Mouse (Mus musculus) CH12.LX (cell line): Measurements from ENCODE around the gene Fgd6. TPM values are rescaled to one million over a fixed set of nuclear protein-coding genes. Genes with fewer than 3 reads are reported as not detected.

Experiments
- DNase-seq: peaks from one replicate; pipeline ENCODE4 v3.0.0-alpha.2; 2013; ENCODE audit errors: extremely low read depth
- H3K27ac ChIP-seq: 2 replicates; pipeline ENCODE4 v1.5.1; 2012; ENCODE audit warnings: low read depth, mild to moderate bottlenecking, control low read depth, moderate library complexity; ENCODE audit not compliant: insufficient read depth
- H3K27me3 ChIP-seq: replicated peaks from 2 replicates; pipeline ENCODE3; 2012; ENCODE audit warnings: inconsistent platforms
- H3K36me3 ChIP-seq, 2 experiments: replicated peaks in 1 of 2; 2 replicates each; pipeline versions ENCODE3 to v1.6.1; 2012; ENCODE audit warnings: inconsistent platforms in 1 of 2, low read length in 1 of 2, mild to moderate bottlenecking in 1 of 2, mixed read lengths in 1 of 2, moderate library complexity in 1 of 2; ENCODE audit not compliant: control insufficient read depth in 1 of 2, insufficient read depth in 1 of 2
- H3K4me1 ChIP-seq, 2 experiments: 2 replicates each; pipeline ENCODE4 v1.6.1; 2012; ENCODE audit warnings: inconsistent platforms in 1 of 2, moderate library complexity in 1 of 2; ENCODE audit not compliant: insufficient read depth in 2 of 2, control insufficient read depth in 1 of 2
- H3K4me2 ChIP-seq: 2 replicates; pipeline ENCODE4 v1.6.1; 2012; ENCODE audit warnings: low read depth, mild to moderate bottlenecking, control low read depth; ENCODE audit not compliant: poor library complexity, insufficient read depth, severe bottlenecking
- H3K4me3 ChIP-seq, 3 experiments: fragments of 150-350 bp in 1 of 3; sonication (generic) in 1 of 3; replicated peaks in 1 of 3; 2 replicates each; pipeline versions ENCODE3 to v1.5.1; 2011 to 2012; ENCODE audit warnings: low read depth in 2 of 3, low read length in 2 of 3, mild to moderate bottlenecking in 2 of 3, moderate library complexity in 2 of 3, control low read depth in 1 of 3, improper control_type of control experiment in 1 of 3, inconsistent platforms in 1 of 3, mixed read lengths in 1 of 3; ENCODE audit not compliant: poor library complexity in 1 of 3
- H3K79me2 ChIP-seq: replicated peaks from 2 replicates; pipeline ENCODE4 v1.6.1; 2012; ENCODE audit warnings: mild to moderate bottlenecking, moderate library complexity; ENCODE audit not compliant: control insufficient read depth, poor library complexity, insufficient read depth, severe bottlenecking; ENCODE audit errors: extremely low read depth
- H3K9ac ChIP-seq: 2 replicates; pipeline ENCODE4 v1.6.1; 2012; ENCODE audit warnings: low read depth, mild to moderate bottlenecking, control low read depth, moderate library complexity; ENCODE audit not compliant: insufficient read depth
- H3K9me3 ChIP-seq: replicated peaks from 2 replicates; pipeline ENCODE3; 2012; ENCODE audit warnings: low read length, inconsistent platforms, mixed read lengths
- CHD1 ChIP-seq: IDR thresholded peaks from 2 replicates; pipeline ENCODE4 v1.6.1; 2012; ENCODE audit warnings: low read depth, low read length, improper control_type of control experiment, inconsistent platforms
- CHD2 ChIP-seq: IDR thresholded peaks from 2 replicates; pipeline ENCODE4 v1.6.1; 2011; ENCODE audit warnings: low read length, improper control_type of control experiment
- CTCF ChIP-seq, 2 experiments: IDR thresholded peaks in 1 of 2; conservative IDR thresholded peaks in 1 of 2; 2 replicates each; pipeline ENCODE4 v1.5.1; 2011 to 2012; ENCODE audit warnings: low read depth in 2 of 2, low read length in 2 of 2, improper control_type of control experiment in 1 of 2, inconsistent platforms in 1 of 2, mild to moderate bottlenecking in 1 of 2, moderate library complexity in 1 of 2
- E2F4 ChIP-seq: IDR thresholded peaks from 2 replicates; pipeline ENCODE4 v1.6.1; 2011; ENCODE audit warnings: low read depth, low read length, improper control_type of control experiment; ENCODE audit not compliant: insufficient replicate concordance
- ETS1 ChIP-seq: conservative IDR thresholded peaks from 2 replicates; pipeline ENCODE4 v1.6.1; 2012; ENCODE audit warnings: low read depth, mild to moderate bottlenecking, inconsistent platforms, low read length, improper control_type of control experiment, moderate library complexity
- HCFC1 ChIP-seq: IDR thresholded peaks from 2 replicates; pipeline ENCODE4 v1.6.1; 2012; ENCODE audit warnings: low read depth, mild to moderate bottlenecking, inconsistent platforms, low read length, improper control_type of control experiment
- IRF4 ChIP-seq: IDR thresholded peaks from 2 replicates; pipeline ENCODE4 v1.6.1; 2014; ENCODE audit warnings: low read depth, mild to moderate bottlenecking, inconsistent platforms, low read length, improper control_type of control experiment
- JUN ChIP-seq: IDR thresholded peaks from 2 replicates; pipeline ENCODE4 v1.6.1; 2011; ENCODE audit warnings: low read depth, mild to moderate bottlenecking, low read length, improper control_type of control experiment, moderate library complexity; ENCODE audit not compliant: insufficient read depth
- JUND ChIP-seq: conservative IDR thresholded peaks from 2 replicates; pipeline ENCODE4 v1.6.1; 2011; ENCODE audit warnings: low read depth, low read length, improper control_type of control experiment
- MAFK ChIP-seq: IDR thresholded peaks from 2 replicates; pipeline ENCODE4 v1.6.1; 2011; ENCODE audit warnings: low read length, improper control_type of control experiment; ENCODE audit not compliant: insufficient replicate concordance
- MAX ChIP-seq: IDR thresholded peaks from 2 replicates; pipeline ENCODE4 v1.6.1; 2011; ENCODE audit warnings: low read length, improper control_type of control experiment
- MEF2A ChIP-seq: IDR thresholded peaks from 2 replicates; pipeline ENCODE4 v1.6.1; 2014; ENCODE audit warnings: low read depth, mild to moderate bottlenecking, inconsistent platforms, low read length, improper control_type of control experiment, borderline replicate concordance
- MYC ChIP-seq: IDR thresholded peaks from 2 replicates; pipeline ENCODE4 v1.6.1; 2011; ENCODE audit warnings: low read depth, mild to moderate bottlenecking, improper control_type of control experiment, low read length
- NRF1 ChIP-seq: IDR thresholded peaks from 2 replicates; pipeline ENCODE4 v1.6.1; 2014; ENCODE audit warnings: low read depth, mild to moderate bottlenecking, inconsistent platforms, low read length, improper control_type of control experiment, moderate library complexity
- TCF12 ChIP-seq: IDR thresholded peaks from 2 replicates; pipeline ENCODE4 v1.6.1; 2014; ENCODE audit warnings: low read depth, mild to moderate bottlenecking, inconsistent platforms, low read length, improper control_type of control experiment
- UBTF ChIP-seq: IDR thresholded peaks from 2 replicates; pipeline ENCODE4 v1.6.1; 2012; ENCODE audit warnings: low read depth, mild to moderate bottlenecking, inconsistent platforms, low read length, improper control_type of control experiment, moderate library complexity
- ZMIZ1 ChIP-seq: IDR thresholded peaks from 2 replicates; pipeline ENCODE4 v1.6.1; 2012; ENCODE audit warnings: low read depth, mild to moderate bottlenecking, inconsistent platforms, low read length, improper control_type of control experiment
- dilution Hi-C: fragments of 300-500 bp; cut with MboI; formaldehyde crosslinking; loops from 2 replicates; pipeline ENCODE4 v1.14.3; 2020; ENCODE audit warnings: low sequenced_read_pairs; ENCODE audit not compliant: extremely low pct_unique_long_range_greater_than_20kb, extremely low pct_ligation_motif_present
- in situ Hi-C: fragments of 300-500 bp; cut with MboI; formaldehyde crosslinking; loops from 3 replicates; pipeline ENCODE4 v1.14.3; 2019; ENCODE audit warnings: low sequenced_read_pairs, low pct_ligation_motif_present, low pct_unique_long_range_greater_than_20kb, mixed read lengths
- polyA plus RNA-seq: library from polyadenylated mRNA; unstranded; fragments of >175 nt; gene quantifications from 2 replicates; pipeline ENCODE4 v1.2.1, GENCODE M21; 2012; ENCODE audit warnings: low read depth; ENCODE audit not compliant: insufficient read length
- total RNA-seq, 2 experiments: library from RNA; depleted of rRNA; stranded (reverse); fragments of 300-350 nt in 1 of 2; fragments of >200 nt in 1 of 2; gene quantifications; 2 replicates each; pipeline ENCODE4 v1.2.3; 2012 to 2014

Fgd6 gene
- total and polyA plus RNA-seq, 3 experiments = 3.3 to 7.2 (median 5.0) TPM

- peaks cover 50 to 78% of the 10 kb centered on the region in 2 experiments for H3K36me3 ChIP-seq
- TF ChIP-seq ZMIZ1 (no peak), JUND (no peak), CHD1 (no peak), MAX (no peak), TCF12 (no peak), CTCF (conservative IDR thresholded peaks at IDR 0.05 in 1 of 2, IDR thresholded peaks at IDR 0.05 in 1 of 2; ENCODE audit: low read depth in 2 of 2, low read length in 2 of 2) (no peak), UBTF (no peak), NRF1 (no peak), MYC (no peak), MEF2A (no peak), CHD2 (no peak), ETS1 (no peak), HCFC1 (no peak)
- TF ChIP-seq, all 38 proteins: peak for 0
- no peak overlapping the region for H3K9ac ChIP-seq
- H3K27ac ChIP-seq = no peak overlapping the region
- H3K4me2 ChIP-seq = no peak overlapping the region
- H3K27me3 ChIP-seq = no peaks in the 10 kb centered on the region
- no peaks in the 10 kb centered on the region for H3K4me1 ChIP-seq
- H3K79me2 ChIP-seq = no peaks in the 10 kb centered on the region
- no peak for DNase-seq
- H3K9me3 ChIP-seq = peaks cover 7% of the 10 kb centered on the region
- dilution Hi-C loops = no loop called here
- no peak overlapping the region for H3K4me3 ChIP-seq
- in situ Hi-C loops = no loop called here
Measured at GRCm38 (mm10) chr10:94165426-94165825, 129.6 kb downstream of the Fgd6 start.

DNA sequence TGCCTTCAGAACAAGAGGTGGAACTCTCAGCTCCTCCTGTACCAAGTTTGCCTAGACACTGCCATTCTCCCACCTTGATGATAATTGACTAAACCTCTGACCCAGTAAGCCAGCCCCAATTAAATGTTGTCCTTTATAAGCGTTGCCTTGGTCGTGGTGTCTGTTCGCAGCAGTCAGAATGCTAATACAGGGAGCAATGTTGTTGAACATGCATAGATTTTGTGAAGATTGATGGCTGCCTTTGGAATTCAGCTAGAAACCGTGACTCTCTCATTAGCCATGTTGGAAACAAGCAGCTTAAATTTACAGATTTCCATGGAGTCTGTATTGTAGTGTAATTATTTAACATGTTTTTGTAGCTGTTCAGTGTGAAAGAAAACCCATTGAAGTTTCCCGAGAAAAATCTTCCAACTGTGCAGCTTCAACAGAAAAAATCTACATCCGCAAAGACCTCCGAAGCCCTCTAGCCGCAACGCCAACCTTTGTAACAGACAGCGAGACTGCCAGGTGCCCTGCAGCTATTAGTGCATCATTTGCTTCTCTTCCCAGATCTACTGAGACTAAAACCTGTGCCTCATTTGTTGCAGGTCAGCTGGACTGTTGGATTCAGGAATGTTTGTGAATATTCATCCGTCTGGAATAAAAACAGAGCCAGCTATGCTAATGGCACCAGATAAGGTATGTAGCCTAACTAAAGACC, 131.4 kb downstream of the Fgd6 start:
- Histone ChIP-seq H3K4me3 (no peak overlapping the region), H3K27ac (no peak overlapping the region), H3K36me3 (peaks cover 47 to 80% of the 10 kb centered on the region in 2 experiments), H3K4me1 (no peaks in the 10 kb centered on the region), H3K9me3 (peaks cover 7% of the 10 kb centered on the region), H3K27me3 (no peaks in the 10 kb centered on the region), H3K9ac (no peak overlapping the region), H3K4me2 (no peak overlapping the region), H3K79me2 (no peaks in the 10 kb centered on the region)
- dilution Hi-C loops = no loop called here
- TF ChIP-seq JUND (no peak), JUN (no peak), MAFK (no peak), IRF4 (no peak), E2F4 (no peak), CHD2 (no peak)
- in situ Hi-C loops = no loop called here
- no peak for DNase-seq
